Mouse (Mus musculus): ENCODE measurements around the gene Mfsd9. TPM values are rescaled to one million over a fixed set of nuclear protein-coding genes. Genes with fewer than 3 reads are reported as not detected.

The Mfsd9 gene
- 1 to 10 TPM in 1 of 2 experiments, under 1 TPM in 1; 0.82 to 1.6 TPM for total RNA-seq (2023)

DNA sequence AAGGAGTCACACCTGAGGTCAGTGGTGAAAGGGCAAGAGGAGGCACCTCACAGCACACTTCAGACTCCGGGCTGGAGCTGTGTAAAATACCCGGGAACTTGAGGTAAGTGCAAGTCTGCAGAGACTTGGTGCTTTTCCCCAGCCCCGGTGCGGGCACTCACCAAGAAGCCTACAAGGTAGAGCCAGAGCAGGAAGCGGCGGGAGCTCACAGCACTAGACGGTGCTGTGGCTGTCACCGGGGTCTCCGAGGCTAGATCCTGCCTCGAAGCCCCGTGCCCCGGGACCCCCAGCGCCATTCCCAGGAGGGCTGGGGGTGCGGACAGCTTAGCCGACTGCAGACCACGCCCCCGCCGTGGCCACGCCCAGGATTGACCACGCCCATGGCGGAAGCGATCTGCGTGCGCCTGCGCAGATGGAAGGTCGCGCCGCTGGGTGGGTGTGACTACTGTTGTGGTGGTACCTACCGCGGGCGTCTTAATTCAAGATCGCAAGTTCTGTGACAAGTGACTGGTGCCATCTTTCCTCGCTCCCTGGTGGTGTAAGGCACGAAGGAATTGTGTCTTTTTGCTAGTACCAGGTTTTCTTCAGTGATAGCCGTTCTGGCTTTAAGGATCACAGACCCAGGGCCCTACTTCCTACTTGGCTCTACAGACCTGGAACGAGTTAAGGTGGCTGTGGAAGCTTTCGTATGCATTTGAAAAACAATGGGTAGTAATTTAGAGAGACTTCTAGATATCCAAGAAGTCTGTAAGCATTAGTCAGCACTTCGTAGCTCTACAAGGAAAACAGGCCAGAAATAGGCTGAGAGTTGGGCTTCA is at the start of gene Mfsd9:
Gene Mfsd9, minus strand, starts transcription at position 364 of the 818 bp plus-strand sequence.

DNA sequence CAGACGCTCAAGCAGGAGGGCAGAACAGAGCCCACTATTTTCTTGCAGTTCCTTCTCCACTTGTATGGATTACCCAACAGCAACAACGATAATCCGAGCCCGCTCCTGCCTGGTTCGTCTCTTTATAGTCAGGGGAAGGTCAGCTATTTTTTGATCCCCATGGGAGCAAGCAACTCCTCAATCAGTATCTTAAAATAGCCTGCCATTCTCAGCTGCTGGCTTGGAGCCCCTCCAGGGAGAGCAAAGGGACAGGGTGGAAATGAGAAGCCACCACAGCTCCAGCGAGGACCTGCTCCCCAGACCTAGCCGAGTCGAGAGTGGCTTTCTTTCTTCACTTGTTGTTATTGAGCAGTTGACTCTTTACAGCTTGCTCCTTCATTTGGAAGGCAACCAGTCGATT is 14.9 kb upstream of the Mfsd9 start, which contains the start of gene Tmem182:
Gene Tmem182, plus strand, starts transcription at position 251 of the 400 bp plus-strand sequence.

Other genes starting within 250 kb of the Mfsd9 start
- not detected for gene Slc9a4, start 210.6 kb downstream of the Mfsd9 start, total RNA-seq (2023)
- not detected for gene Slc9a2, start 110.1 kb downstream of the Mfsd9 start, total RNA-seq (2023)
- not detected for gene Tmem182, start 14.9 kb upstream of the Mfsd9 start, total RNA-seq (2023)